Mouse (Mus musculus) heart, embryonic 10.5 days (tissue): ENCODE results near the gene Pcx. TPM values are rescaled to one million over a fixed set of nuclear protein-coding genes. Genes with fewer than 3 reads are reported as not detected.
A peak's percentile ranks its signal among the peaks of the same experiment; 100 is the strongest.

Source experiments
- DNase-seq: peaks from one replicate; pipeline ENCODE4 v3.0.0-alpha.2; 2017; ENCODE audit warnings: low spot score
- H3K27ac ChIP-seq: fragments of 300-500 bp; sonication (generic); 2 replicates; pipeline ENCODE4 v1.5.1; 2016; ENCODE audit warnings: mild to moderate bottlenecking
- H3K27me3 ChIP-seq: fragments of 300-500 bp; sonication (generic); 2 replicates; pipeline ENCODE4 v1.6.1; 2016; ENCODE audit warnings: mild to moderate bottlenecking; ENCODE audit not compliant: poor library complexity, insufficient read depth, severe bottlenecking
- H3K36me3 ChIP-seq: fragments of 300-500 bp; sonication (generic); 2 replicates; pipeline ENCODE4 v1.6.1; 2016; ENCODE audit warnings: mild to moderate bottlenecking, moderate library complexity
- H3K4me1 ChIP-seq: fragments of 300-500 bp; sonication (generic); 2 replicates; pipeline ENCODE4 v1.6.1; 2016; ENCODE audit warnings: mild to moderate bottlenecking
- H3K4me3 ChIP-seq: fragments of 300-500 bp; sonication (generic); 2 replicates; pipeline ENCODE4 v1.5.1; 2016; ENCODE audit warnings: mild to moderate bottlenecking, moderate library complexity
- H3K9me3 ChIP-seq: fragments of 300-500 bp; sonication (generic); 2 replicates; pipeline ENCODE4 v1.6.1; 2016; ENCODE audit warnings: mild to moderate bottlenecking, moderate library complexity
- WGBS: fragments of 180-500 bp; shearing (Covaris S2); methylation state at CpG from one replicate; pipeline ENCODE4 v1.1.7; 2016; 5-methylcytosine and 5-hydroxymethylcytosine counted together
- polyA plus RNA-seq: library from polyadenylated mRNA; unstranded; fragments of >200 nt; fragmentation: Nextera tagmentation; extraction: Ambion mirVana; gene quantifications from 2 replicates; pipeline ENCODE4 v1.2.1, GENCODE M21; 2016

Pcx gene
- polyA plus RNA-seq, 1 experiment from 2014 or later: 21.4 TPM

GRCm38 (mm10) chr19:4504830-4505229 lies 5.4 kb upstream of the Pcx start:
- whole genome bisulfite sequencing: 95% methylated on average over 1 of the region's 1 CpGs
- DNase-seq: no peak
- Histone ChIP-seq H3K36me3 (no peaks in the 10 kb centered on the region), H3K27ac (no peak overlapping the region), H3K27me3 (no peaks in the 10 kb centered on the region), H3K4me1 (peaks cover 21% of the 10 kb centered on the region), H3K4me3 (no peak overlapping the region), H3K9me3 (no peaks in the 10 kb centered on the region)

- Histone ChIP-seq H3K27ac (no peak overlapping the region), H3K36me3 (no peaks in the 10 kb centered on the region), H3K4me1 (peaks cover 27% of the 10 kb centered on the region), H3K4me3 (no peak overlapping the region), H3K27me3 (no peaks in the 10 kb centered on the region), H3K9me3 (no peaks in the 10 kb centered on the region)
- 61% methylated on average over 3 of the region's 3 CpGs for WGBS
- no peak for DNase-seq
Measured at GRCm38 (mm10) chr19:4507746-4508145, 2.5 kb upstream of the Pcx start.

- DNase-seq: no peak
- Histone ChIP-seq H3K4me1 (peaks cover 32% of the 10 kb centered on the region), H3K27me3 (no peaks in the 10 kb centered on the region), H3K27ac (no peak overlapping the region; the same call in 1 of the 2 replicates), H3K4me3 (peak overlapping the region; percentile 79), H3K9me3 (no peaks in the 10 kb centered on the region), H3K36me3 (no peaks in the 10 kb centered on the region)
- 8% methylated on average over 13 of the region's 13 CpGs for WGBS
Measured at GRCm38 (mm10) chr19:4511116-4511841, 1.0 kb downstream of the Pcx start.

- Histone ChIP-seq H3K9me3 (no peaks in the 10 kb centered on the region), H3K4me3 (no peak overlapping the region), H3K4me1 (peaks cover 33% of the 10 kb centered on the region), H3K36me3 (no peaks in the 10 kb centered on the region), H3K27me3 (no peaks in the 10 kb centered on the region), H3K27ac (no peak overlapping the region)
- WGBS: 71% methylated on average over 4 of the region's 4 CpGs
- DNase-seq: no peak
Measured at GRCm38 (mm10) chr19:4513236-4513858, 3.1 kb downstream of the Pcx start.

- Histone ChIP-seq H3K27me3 (no peaks in the 10 kb centered on the region), H3K4me1 (peaks cover 24% of the 10 kb centered on the region), H3K36me3 (no peaks in the 10 kb centered on the region), H3K27ac (no peak overlapping the region), H3K4me3 (no peak overlapping the region), H3K9me3 (no peaks in the 10 kb centered on the region)
- no peak for DNase-seq
- 47% methylated on average over 2 of the region's 2 CpGs for WGBS
Measured at GRCm38 (mm10) chr19:4515746-4516145, 5.5 kb downstream of the Pcx start.

GRCm38 (mm10) chr19:4516288-4516687 lies 6.0 kb downstream of the Pcx start:
- Histone ChIP-seq H3K4me3 (no peak overlapping the region), H3K36me3 (no peaks in the 10 kb centered on the region), H3K4me1 (peaks cover 19% of the 10 kb centered on the region), H3K9me3 (no peaks in the 10 kb centered on the region), H3K27ac (no peak overlapping the region), H3K27me3 (no peaks in the 10 kb centered on the region)
- 68% methylated on average over 2 of the region's 2 CpGs for WGBS
- no peak for DNase-seq

GRCm38 (mm10) chr19:4517483-4517882 lies 7.2 kb downstream of the Pcx start:
- no peaks in the 10 kb centered on the region for H3K9me3 ChIP-seq
- DNase-seq: no peak
- peaks cover 17% of the 10 kb centered on the region for H3K4me1 ChIP-seq
- no peaks in the 10 kb centered on the region for H3K36me3 ChIP-seq
- H3K27me3 ChIP-seq: no peaks in the 10 kb centered on the region
- H3K4me3 ChIP-seq: no peak overlapping the region
- no peak overlapping the region for H3K27ac ChIP-seq
- WGBS: 67% methylated on average over 1 of the region's 1 CpGs

- Histone ChIP-seq H3K4me1 (no peaks in the 10 kb centered on the region), H3K27ac (no peak overlapping the region), H3K9me3 (no peaks in the 10 kb centered on the region), H3K27me3 (no peaks in the 10 kb centered on the region), H3K36me3 (no peaks in the 10 kb centered on the region), H3K4me3 (no peak overlapping the region)
- no peak for DNase-seq
- WGBS: 91% methylated on average over 3 of the region's 3 CpGs
Measured at GRCm38 (mm10) chr19:4521426-4522050, 11.3 kb downstream of the Pcx start.

- no peak for DNase-seq
- WGBS: 82% methylated on average over 2 of the region's 2 CpGs
Measured at GRCm38 (mm10) chr19:4534646-4535045, 24.4 kb downstream of the Pcx start.

GRCm38 (mm10) chr19:4535922-4536321 lies 25.6 kb downstream of the Pcx start:
- DNase-seq: no peak
- H3K4me1 ChIP-seq: no peaks in the 10 kb centered on the region
- no peaks in the 10 kb centered on the region for H3K36me3 ChIP-seq
- H3K9me3 ChIP-seq: no peaks in the 10 kb centered on the region
- H3K27me3 ChIP-seq: no peaks in the 10 kb centered on the region
- no peak overlapping the region for H3K4me3 ChIP-seq
- no peak overlapping the region for H3K27ac ChIP-seq

More at GRCm38 (mm10) chr19:4534646-4535045, 24.4 kb downstream of the Pcx start:
- no peak overlapping the region for H3K4me3 ChIP-seq
- no peak overlapping the region for H3K27ac ChIP-seq
- H3K27me3 ChIP-seq: no peaks in the 10 kb centered on the region
- H3K36me3 ChIP-seq: no peaks in the 10 kb centered on the region
- no peaks in the 10 kb centered on the region for H3K4me1 ChIP-seq
- H3K9me3 ChIP-seq: no peaks in the 10 kb centered on the region

- no peaks in the 10 kb centered on the region for H3K9me3 ChIP-seq
- no peaks in the 10 kb centered on the region for H3K36me3 ChIP-seq
- DNase-seq: no peak
- no peaks in the 10 kb centered on the region for H3K27me3 ChIP-seq
- no peak overlapping the region for H3K27ac ChIP-seq
- no peaks in the 10 kb centered on the region for H3K4me1 ChIP-seq
- H3K4me3 ChIP-seq: no peak overlapping the region
- 58% methylated on average over 3 of the region's 3 CpGs for WGBS
Measured at GRCm38 (mm10) chr19:4536606-4537005, 26.3 kb downstream of the Pcx start.

GRCm38 (mm10) chr19:4540263-4540662 lies 30.0 kb downstream of the Pcx start:
- Histone ChIP-seq H3K9me3 (no peaks in the 10 kb centered on the region), H3K4me3 (no peak overlapping the region), H3K27me3 (no peaks in the 10 kb centered on the region), H3K36me3 (no peaks in the 10 kb centered on the region), H3K27ac (no peak overlapping the region), H3K4me1 (no peaks in the 10 kb centered on the region)
- WGBS: 83% methylated on average over 6 of the region's 6 CpGs
- DNase-seq: no peak

- Histone ChIP-seq H3K4me1 (no peaks in the 10 kb centered on the region), H3K4me3 (no peak overlapping the region), H3K9me3 (no peaks in the 10 kb centered on the region), H3K36me3 (no peaks in the 10 kb centered on the region), H3K27ac (no peak overlapping the region), H3K27me3 (no peaks in the 10 kb centered on the region)
- 84% methylated on average over 3 of the region's 3 CpGs for WGBS
- DNase-seq: no peak
Measured at GRCm38 (mm10) chr19:4540992-4541391, 30.7 kb downstream of the Pcx start.
